Mouse (Mus musculus) layer of hippocampus, adult 2 months (tissue): Measurements from ENCODE around the gene Fut11. TPM values are rescaled to one million over a fixed set of nuclear protein-coding genes. Genes with fewer than 3 reads are reported as not detected.

Experiments used
- DNase-seq, 2 experiments: peaks; one replicate each; pipeline ENCODE4 v3.0.0; 2022; ENCODE audit warnings: low spot score in 2 of 2
- H3K27ac ChIP-seq: fragments of 200-600 bp; 2 replicates; pipeline ENCODE4 v1.8.1; 2022
- H3K4me3 ChIP-seq: fragments of 200-600 bp; 2 replicates; pipeline ENCODE4 v1.8.1; 2022; ENCODE audit warnings: mild to moderate bottlenecking
- CTCF ChIP-seq: fragments of 200-600 bp; conservative IDR thresholded peaks from 2 replicates; pipeline ENCODE4 v1.8.1; 2022; ENCODE audit warnings: antibody characterized with exemption, mild to moderate bottlenecking, moderate library complexity
- total RNA-seq, 2 experiments: library from RNA; stranded (reverse); gene quantifications; 2 replicates each; pipeline ENCODE4 v1.2.3; 2021

Fut11 gene
- total RNA-seq, 2 experiments from 2014 or later: 14.8 to 15.5 TPM

DNA sequence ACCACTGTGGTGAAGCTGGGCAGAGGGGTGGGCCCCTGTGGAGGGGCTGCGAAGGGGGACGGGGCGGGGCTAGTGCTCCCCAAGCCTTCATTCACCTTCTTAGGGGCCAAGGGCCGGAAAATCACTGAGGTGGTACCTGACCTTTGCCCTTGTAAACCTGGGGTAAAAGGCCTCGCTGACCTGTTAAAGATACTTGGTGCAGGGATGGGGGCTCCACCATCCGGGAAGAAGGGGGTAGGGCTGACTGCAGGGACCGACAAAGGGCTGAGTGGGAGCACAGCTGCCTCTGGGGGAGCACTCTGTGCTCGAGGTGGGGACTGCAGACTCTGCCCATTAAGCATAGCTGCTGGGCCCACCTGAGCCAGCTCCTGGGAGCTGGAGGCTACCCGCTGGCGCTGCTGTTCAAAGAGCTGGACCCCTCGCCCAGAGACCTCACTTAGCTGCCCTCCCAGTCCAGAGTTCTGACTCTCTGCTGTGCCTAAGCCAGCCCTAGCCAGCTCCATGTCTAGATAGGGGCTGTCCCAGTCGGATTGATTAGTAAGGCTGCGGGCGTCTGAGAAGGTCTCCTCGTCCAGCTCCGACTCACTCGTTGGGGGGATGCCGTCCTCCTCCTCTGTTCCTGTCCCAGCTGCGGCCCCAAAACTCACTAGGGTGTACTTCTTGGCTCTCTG lies 33.0 kb upstream of the Fut11 start:
- no peak for DNase-seq
- Histone ChIP-seq H3K27ac (peak overlapping the region; percentile 98), H3K4me3 (peak overlapping the region; percentile 92)
- TF ChIP-seq CTCF: no peak

DNA sequence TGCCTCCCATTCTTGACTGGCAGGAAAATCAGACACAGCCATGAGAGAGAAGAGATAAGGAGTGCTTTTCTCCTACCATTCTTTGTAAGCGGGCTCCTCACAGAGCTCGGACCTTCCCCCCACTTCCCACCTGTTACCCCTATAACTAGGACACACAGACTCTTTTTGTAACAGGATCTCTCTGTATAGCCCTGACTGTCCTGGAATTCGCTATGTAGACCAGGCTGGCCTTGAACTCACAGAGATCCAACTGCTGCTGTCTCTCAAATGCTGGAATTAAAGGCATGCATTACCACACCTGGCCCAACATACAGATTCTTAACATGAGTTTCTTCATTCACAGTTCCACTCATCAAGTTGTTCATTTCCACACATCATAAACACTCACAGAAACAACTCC lies 32.0 kb upstream of the Fut11 start:
- Histone ChIP-seq H3K4me3 (no peak overlapping the region), H3K27ac (no peak overlapping the region)
- DNase-seq: no peak
- no peak for TF ChIP-seq CTCF

DNA sequence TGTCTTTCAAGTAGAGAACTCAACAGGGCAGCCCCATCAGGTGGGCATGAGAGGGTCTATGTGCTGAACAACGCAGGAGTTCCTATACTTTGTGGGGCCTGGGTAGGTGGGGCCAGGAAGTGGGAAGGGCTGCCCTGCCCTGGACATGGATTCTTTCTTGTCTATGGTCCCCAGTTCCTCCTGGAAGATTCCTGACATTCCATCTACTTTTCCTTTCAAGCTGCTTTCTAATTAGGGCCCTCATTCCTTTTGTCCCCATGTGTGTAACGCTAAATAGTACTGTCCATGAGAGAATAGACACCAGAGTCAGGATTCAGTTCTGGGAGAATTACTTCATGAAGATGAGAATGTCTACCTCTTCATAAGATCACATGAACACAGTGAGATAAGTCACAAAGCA lies 31.2 kb upstream of the Fut11 start:
- TF ChIP-seq CTCF: no peak
- Histone ChIP-seq H3K4me3 (no peak overlapping the region), H3K27ac (no peak overlapping the region)
- no peak for DNase-seq

DNA sequence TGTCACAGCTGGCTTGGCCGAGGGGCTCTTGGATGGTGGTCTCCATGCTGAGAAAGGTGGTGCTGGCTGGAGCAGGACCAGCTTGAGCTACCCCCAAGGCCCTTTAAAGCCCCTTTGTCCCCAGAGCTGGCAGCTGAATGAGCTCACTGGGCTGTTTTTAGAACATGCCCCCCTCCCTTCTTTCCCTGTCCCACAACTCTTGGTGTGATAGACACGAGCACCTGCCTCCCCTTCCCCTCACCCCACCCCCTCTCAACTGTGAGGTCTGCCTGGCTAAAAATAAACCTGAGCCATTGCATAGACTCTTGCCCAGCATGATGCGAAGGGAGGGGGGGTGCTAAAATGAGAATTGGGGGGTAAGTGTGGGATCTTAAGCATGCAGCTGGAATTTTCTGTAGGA lies 30.3 kb upstream of the Fut11 start:
- DNase-seq: no peak
- no peak overlapping the region for H3K4me3 ChIP-seq
- H3K27ac ChIP-seq: no peak overlapping the region
- TF ChIP-seq CTCF: no peak

DNA sequence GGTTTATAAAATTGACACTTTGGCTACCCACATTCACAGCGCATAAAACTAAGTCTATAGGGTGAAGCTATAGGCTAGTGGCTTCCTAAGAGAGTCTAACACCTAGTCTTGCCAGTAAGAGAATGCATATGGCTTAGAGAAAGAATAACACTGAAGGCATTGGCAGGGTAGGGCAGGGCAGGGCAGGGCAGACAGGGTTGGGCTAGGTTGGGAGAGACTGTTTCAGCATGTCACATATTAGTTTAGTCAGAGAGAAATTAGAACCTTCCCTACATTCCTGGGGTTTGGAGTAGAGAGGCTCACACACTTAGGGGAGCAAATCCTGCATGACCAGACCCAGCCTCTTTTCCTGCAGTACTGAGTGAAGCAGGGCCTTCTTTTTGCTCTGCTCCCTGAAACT lies 27.3 kb upstream of the Fut11 start:
- H3K4me3 ChIP-seq: no peak overlapping the region
- DNase-seq: no peak
- no peak overlapping the region for H3K27ac ChIP-seq
- TF ChIP-seq CTCF: no peak

DNA sequence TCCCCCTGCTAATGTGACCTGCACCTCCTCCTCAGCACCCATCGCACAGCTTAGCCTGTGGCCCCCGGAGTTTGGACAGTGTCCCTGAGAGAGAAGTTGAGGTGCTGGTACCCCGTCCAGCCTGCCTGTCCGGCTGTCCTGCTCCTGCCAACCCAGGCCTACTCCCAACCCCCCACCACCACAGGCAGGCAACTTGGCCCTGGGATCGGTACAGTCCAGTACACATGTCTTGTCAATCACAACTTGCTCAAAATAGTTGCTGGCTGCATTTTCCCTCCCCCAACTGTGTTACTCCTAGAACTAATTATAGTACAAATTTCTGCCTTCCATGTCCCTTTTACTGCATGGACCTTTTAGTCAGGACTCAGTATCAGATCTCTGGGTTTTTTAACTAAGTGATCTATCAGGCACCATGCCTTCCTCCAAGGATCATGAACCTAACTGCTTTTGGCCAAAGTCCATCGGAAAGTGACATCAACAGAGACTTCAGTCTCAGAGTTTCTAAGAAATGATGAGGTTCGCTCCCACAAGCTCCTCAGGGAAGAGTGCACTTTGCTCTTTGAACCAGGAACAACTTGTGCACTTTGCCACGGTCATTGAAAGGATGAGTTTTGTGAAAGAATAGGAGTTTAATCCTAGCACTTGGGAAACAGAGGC lies 26.5 kb upstream of the Fut11 start, which contains the start of gene Synpo2l:
TSS of gene Synpo2l (minus strand) at position 201 of the 657 bp plus-strand sequence.
- no peak within 1 kb of the TSS for H3K27ac ChIP-seq
- TF ChIP-seq CTCF: no peak
- no peak within 1 kb of the TSS for H3K4me3 ChIP-seq
- DNase-seq: no peak

DNA sequence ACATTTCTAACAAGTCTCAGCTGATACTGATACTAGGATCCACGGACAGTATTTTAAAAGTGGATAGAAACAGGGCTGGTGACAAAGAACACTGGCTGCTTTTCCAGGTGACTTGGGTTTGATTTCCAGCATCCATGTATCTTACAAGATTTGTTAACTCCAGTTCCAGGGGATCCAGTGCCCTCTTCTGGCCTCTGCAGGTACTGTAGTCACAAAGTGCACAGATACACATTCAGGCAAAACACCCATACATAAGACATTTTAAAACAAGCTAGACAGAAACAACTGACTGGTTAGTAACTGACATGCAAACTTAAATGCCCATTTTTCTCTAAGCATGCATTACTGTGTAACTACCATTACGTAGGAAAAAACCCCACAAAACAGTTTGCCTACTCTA lies 21.8 kb upstream of the Fut11 start:
- H3K27ac ChIP-seq: no peak overlapping the region; the same call in 1 of the 2 replicates
- no peak overlapping the region for H3K4me3 ChIP-seq
- TF ChIP-seq CTCF: peak; percentile 69
- no peak for DNase-seq

DNA sequence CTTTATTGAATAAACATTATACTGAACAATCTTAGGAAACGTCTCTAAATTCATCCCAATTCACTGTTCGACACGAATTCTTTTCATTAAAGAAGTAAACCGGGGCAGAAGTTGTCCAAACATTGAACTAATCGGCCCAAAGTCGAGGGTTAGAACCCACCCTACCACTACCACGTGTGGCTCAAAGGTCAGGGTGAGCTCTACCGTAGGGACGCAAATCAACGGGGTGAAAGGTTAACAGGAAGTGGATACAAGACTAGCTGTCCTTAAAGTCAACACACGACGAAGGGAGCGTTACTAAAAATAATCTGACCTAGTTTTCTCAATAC lies 21.1 kb upstream of the Fut11 start:
- peak overlapping the region; percentile 95 for H3K27ac ChIP-seq
- DNase-seq: peak in 1 of 2 experiments; percentile 44
- 0 out of 2 replicates have a peak, but pooled peaks have one; percentile 6 for TF ChIP-seq CTCF
- H3K4me3 ChIP-seq: peak overlapping the region; percentile 89

DNA sequence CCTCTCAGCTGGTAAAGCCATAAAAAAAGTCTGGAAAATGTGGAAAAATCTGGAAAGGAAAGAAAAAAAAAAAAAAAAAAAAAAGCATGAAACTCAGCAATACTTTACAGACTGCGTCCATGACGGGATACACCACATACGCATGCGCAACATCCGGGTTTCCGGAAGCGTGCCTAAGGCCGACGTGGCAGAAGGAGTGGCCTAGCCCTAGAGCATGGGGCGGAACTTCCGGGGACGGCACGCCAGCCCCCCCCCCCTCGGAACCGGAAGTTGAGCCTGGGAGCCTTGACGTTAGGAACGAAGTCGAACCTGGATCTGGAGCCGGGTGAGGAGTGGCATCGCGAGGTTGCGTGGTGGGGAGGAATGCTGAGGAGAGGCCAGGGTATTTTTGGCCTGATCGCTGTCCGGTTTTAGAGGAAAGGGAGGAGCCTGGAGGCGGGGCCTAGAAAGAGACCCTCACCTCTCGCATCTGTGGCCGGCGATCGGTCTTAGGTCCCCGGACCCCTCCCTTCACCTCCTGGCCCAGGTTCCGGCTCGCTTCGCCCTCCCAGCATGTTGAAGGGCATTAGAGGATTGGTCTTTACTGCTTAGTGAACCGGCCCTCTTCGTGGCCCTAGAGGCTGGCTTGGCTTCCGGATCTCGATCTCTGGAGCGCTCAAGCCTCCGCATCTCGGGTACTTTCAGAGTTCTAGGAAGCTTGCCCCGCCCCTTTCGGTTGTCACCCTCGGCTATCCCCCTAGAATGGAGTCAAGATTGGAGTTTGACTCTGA lies 20.5 kb upstream of the Fut11 start, which contains the start of gene Sec24c:
TSS of gene Sec24c (plus strand) at position 245 of the 770 bp plus-strand sequence.
- DNase-seq: peak; percentile 97 to 99
- Histone ChIP-seq H3K27ac (peak within 1 kb of the TSS; percentile 95), H3K4me3 (peak within 1 kb of the TSS; percentile 89)
- TF ChIP-seq CTCF: peak; percentile 1; the same call in 1 of the 2 replicates

DNA sequence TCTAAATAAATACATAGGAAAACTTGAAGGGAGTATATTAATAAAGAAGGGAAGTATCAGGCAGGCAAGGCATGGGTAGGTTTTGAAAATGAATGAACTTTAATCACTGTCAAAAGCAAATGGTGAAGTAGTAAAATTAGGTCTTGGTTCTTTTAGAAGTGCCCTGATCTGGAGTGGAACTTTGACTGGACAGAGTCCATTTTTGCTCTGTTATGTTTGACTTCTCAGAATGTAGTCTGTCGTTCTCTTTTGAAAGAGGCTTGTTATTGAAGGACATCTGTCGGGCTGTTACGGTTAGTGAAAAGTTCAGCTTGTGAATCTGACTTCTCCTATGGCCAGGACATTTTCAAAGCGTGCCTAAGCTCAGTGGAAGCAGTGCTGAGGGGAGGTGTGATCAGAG lies 16.9 kb upstream of the Fut11 start:
- DNase-seq: no peak
- Histone ChIP-seq H3K27ac (no peak overlapping the region), H3K4me3 (no peak overlapping the region)
- no peak for TF ChIP-seq CTCF

DNA sequence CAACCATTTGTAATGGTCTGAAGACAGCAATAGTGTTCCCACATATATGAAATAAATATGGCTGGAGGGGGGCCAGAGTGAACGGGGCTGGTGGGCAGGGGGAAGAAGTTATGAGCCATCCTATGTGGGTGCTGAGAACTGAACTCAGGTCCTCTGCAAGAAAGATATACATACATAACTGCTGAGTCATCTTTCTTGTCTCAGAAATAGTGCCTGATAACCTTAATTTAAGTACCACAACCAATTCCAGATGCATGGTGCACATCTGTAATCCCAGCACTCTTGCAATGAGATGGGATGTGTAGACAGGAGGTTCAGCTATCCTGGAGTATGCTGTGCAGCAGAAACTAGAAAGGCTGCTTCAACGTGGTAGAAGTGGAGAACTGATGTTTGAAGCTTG lies 13.0 kb upstream of the Fut11 start:
- Histone ChIP-seq H3K27ac (no peak overlapping the region), H3K4me3 (no peak overlapping the region)
- TF ChIP-seq CTCF: no peak
- DNase-seq: no peak

DNA sequence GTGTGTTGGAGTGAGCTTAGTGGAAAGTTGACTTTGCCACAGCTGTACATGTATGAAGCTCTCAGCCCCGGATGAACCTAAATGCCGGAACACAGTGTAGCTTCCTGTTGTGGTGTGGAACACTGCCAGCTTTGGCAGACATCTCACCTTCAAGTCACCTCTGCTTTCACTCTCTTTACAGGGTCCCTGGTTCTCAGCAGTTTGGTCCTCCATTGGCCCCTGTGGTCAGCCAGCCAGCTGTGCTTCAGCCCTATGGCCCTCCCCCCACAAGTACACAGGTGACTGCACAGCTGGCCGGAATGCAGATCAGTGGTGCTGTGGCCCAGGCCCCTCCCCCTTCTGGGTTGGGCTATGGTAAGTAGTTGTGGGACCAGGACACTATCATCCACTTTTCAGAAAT lies 12.3 kb upstream of the Fut11 start:
- no peak overlapping the region for H3K4me3 ChIP-seq
- no peak for TF ChIP-seq CTCF
- H3K27ac ChIP-seq: no peak overlapping the region
- no peak for DNase-seq

DNA sequence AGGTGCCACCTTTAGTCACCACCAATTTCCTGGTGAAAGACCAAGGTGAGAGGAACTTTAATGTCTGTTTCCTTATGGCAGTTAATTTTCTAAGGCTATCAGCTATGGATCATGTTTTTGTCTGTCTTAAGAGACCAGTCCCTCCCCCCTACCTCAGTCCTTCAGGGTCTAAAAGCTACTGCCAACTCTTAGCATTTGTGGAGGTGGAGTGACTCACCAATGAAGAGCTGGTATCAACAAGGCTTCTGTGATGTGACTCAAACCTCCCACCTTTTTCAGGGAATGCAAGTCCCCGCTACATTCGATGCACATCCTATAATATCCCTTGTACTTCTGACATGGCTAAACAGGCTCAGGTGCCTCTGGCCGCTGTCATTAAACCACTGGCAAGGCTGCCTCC lies 8.2 kb upstream of the Fut11 start:
- TF ChIP-seq CTCF: no peak
- DNase-seq: peak in 1 of 2 experiments; percentile 31
- H3K27ac ChIP-seq: peak overlapping the region; percentile 59; the same call in 1 of the 2 replicates
- H3K4me3 ChIP-seq: no peak overlapping the region
